Mouse (Mus musculus): ENCODE results near the gene Gm8369. TPM values are rescaled to one million over a fixed set of nuclear protein-coding genes. Genes with fewer than 3 reads are reported as not detected.
"Not testable (repeated sequence)": the region's sequence is repeated elsewhere in the genome, so short reads cannot be mapped to it uniquely, and the experiment has no call there.

Gm8369 gene
- polyA plus RNA-seq, 1 experiment from 2014 or later: not detected

DNA sequence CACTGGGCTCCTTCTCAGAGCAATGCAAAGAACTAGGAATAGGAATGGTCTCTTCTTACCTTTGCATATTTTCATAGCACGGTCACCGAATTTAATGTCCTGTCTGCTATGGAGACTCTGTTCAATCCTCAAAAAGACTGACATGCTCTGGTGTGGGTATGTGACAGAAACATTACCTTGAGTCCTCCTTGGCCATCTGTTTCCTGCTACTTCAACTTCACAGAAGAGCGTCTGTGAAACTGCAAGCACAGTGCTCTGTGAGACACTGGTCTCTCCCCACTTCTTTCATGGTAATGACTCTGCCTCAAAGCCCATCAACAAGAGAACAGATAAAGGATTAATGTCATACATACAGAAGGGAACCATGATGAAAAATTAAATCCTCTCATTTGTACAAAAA is 1.4 kb upstream of the Gm8369 start:
- H3K27ac ChIP-seq: no peak overlapping the region
- H3K9ac ChIP-seq: no peak overlapping the region
- no peaks in the 10 kb centered on the region for H3K27me3 ChIP-seq
- no peaks in the 10 kb centered on the region for H3K4me1 ChIP-seq (replicated peaks)
- WGBS: 69% methylated on average over 3 of the region's 3 CpGs
- H3K36me3 ChIP-seq: no peaks in the 10 kb centered on the region
- no peaks in the 10 kb centered on the region for H3K9me3 ChIP-seq (replicated peaks)
- H3K4me3 ChIP-seq: no peak overlapping the region
- no peak overlapping the region for H3K4me2 ChIP-seq
- no peak for ATAC-seq (replicated peaks; ENCODE audit: insufficient number of reproducible peaks, insufficient read depth, low FRiP score, low read depth)

DNA sequence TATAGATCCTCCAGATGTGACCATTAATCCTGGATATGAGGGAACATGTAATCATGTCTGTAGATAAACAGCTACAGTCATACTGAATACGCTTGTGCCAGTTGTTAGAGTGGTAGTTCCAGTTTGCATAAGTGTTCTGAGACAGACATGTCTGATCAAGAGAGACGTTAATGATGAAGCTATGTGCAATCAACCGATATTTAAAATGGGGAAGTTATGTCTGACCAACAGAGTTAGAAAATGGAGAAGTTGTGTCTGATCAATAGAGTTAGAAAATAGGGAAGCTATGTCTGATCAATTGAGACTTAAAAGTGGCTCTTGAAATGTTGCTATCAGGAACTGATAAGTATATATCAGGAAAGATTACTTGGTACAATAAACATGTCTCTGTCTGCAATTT is 472 bp upstream of the Gm8369 start:
- H3K4me2 ChIP-seq: no peak overlapping the region
- H3K9ac ChIP-seq: no peak overlapping the region
- no peaks in the 10 kb centered on the region for H3K27me3 ChIP-seq
- no peak overlapping the region for H3K27ac ChIP-seq
- H3K4me1 ChIP-seq (replicated peaks): no peaks in the 10 kb centered on the region
- ATAC-seq (replicated peaks; ENCODE audit: insufficient number of reproducible peaks, insufficient read depth, low FRiP score, low read depth): no peak
- H3K4me3 ChIP-seq: no peak overlapping the region
- no peaks in the 10 kb centered on the region for H3K9me3 ChIP-seq (replicated peaks)
- H3K36me3 ChIP-seq: no peaks in the 10 kb centered on the region
- WGBS: 75% methylated on average over 3 of the region's 3 CpGs

DNA sequence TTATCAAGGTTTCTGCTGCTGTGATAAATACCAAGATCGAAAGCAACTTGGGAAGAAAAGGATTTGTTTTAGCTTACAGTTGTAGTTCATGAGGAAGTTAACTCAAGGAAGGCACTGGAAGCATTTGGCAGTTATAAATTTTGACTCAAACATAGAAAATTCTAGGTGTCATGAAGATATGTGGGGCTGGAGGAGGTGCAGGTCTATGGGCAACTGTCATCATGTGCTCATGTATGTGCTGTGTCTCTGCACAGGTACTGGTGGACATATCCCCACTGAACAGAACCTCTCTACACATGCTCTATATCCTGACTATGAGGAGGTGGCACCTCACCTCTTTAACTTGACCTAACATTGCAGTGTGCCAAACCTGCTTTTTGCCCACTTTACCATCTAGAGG is 861 bp downstream of the Gm8369 start:
- Histone ChIP-seq H3K9me3 (replicated peaks) (no peaks in the 10 kb centered on the region), H3K4me3 (no peak overlapping the region), H3K36me3 (no peaks in the 10 kb centered on the region), H3K27me3 (no peaks in the 10 kb centered on the region), H3K4me2 (no peak overlapping the region), H3K27ac (no peak overlapping the region), H3K4me1 (replicated peaks) (no peaks in the 10 kb centered on the region), H3K9ac (no peak overlapping the region)
- WGBS: 70% methylated on average over 1 of the region's 1 CpGs
- ATAC-seq (replicated peaks; ENCODE audit: insufficient number of reproducible peaks, insufficient read depth, low FRiP score, low read depth): no peak

DNA sequence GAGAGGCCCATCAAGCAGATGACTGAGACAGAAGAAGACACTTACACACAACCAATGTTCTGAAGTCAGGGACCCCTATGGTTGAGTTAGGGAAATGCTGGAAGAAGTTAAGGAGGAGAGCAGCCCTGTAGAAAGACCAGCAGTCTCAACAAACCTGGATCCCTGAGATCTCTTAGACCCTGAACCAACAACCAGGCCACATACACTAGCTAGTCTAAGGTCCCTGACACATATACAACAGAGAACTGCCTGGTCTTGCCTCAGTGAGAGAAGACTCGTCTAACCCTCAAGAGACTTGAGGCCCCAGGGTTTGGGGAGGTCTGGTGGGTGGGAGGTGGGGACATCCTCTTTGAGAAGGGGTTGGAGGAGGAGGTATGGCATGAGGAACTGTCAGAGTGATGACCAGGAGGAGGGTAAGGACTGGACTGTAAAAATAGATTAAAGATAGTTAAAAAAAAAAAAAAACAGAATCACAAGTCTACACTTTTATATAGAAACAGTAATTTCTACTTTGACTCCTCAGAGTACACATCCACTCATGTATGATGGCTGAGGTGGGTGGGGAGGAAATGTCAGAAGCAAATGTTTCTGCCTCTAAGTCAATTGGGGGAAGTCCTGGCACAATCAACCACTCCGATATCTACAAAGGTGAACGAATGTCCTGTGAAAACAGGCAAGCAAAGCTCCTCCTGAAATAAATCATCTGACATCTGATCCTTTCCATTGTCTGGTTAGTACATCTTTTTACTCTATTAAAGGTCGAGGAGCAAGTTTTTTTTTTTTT is 5.9 kb downstream of the Gm8369 start:
- Histone ChIP-seq H3K36me3 (no peaks in the 10 kb centered on the region), H3K27me3 (no peaks in the 10 kb centered on the region)
- no peak for ATAC-seq (replicated peaks; ENCODE audit: insufficient number of reproducible peaks, insufficient read depth, low FRiP score, low read depth)

DNA sequence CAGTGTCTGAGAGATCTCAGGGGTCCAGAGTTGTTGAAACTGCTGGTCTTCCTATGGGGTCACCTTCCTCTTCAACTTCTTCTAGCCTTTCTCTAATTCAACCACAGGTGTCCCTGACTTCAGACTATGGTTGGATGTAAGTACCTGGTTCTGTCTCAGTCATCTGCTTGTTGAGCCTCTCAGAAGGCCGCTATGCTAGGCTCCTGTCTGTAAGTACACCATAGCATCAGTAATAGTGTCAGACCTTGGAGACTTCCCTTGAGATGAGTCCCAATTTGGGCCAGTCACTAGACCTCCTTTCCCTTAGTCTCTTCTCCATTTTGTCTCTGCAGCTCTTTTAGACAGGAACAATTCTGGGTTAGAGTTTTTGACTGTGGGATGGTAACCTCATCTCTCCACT is 6.9 kb downstream of the Gm8369 start:
- H3K27me3 ChIP-seq: no peaks in the 10 kb centered on the region
- H3K9me3 ChIP-seq (replicated peaks): no peaks in the 10 kb centered on the region
- H3K4me2 ChIP-seq: no peak overlapping the region
- H3K27ac ChIP-seq: no peak overlapping the region
- H3K4me3 ChIP-seq: no peak overlapping the region
- no peak overlapping the region for H3K9ac ChIP-seq
- no peaks in the 10 kb centered on the region for H3K4me1 ChIP-seq (replicated peaks)
- WGBS: 74% methylated on average over 1 of the region's 1 CpGs
- no peaks in the 10 kb centered on the region for H3K36me3 ChIP-seq
- ATAC-seq (replicated peaks; ENCODE audit: insufficient number of reproducible peaks, insufficient read depth, low FRiP score, low read depth): no peak

More for the DNA sequence above, 5.9 kb downstream of the Gm8369 start:
- H3K4me1 ChIP-seq (replicated peaks): no peaks in the 10 kb centered on the region
- 52% methylated on average over 4 of the region's 4 CpGs for WGBS
- no peak overlapping the region for H3K9ac ChIP-seq
- H3K4me3 ChIP-seq: no peak overlapping the region
- no peak overlapping the region for H3K27ac ChIP-seq
- H3K4me2 ChIP-seq: no peak overlapping the region
- H3K9me3 ChIP-seq (replicated peaks): no peaks in the 10 kb centered on the region

DNA sequence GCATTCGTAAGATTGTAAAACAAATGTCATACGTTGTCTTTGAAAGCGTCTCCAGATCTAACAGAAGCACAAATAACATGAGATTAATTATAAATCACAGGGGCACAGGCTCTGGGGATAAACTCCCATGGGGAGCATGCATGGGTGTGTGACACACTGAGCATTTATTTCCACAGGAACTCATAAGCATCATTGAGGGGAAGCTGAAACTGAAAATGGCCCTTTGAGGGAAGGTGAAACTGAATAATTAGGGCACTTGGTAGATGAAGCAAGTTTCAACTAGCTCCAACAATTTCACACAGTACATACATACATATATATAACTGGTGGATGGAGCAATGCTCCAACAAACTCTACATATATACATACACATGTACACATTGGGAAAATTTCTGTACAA is 8.8 kb downstream of the Gm8369 start:
- Histone ChIP-seq H3K4me2 (no peak overlapping the region), H3K36me3 (no peaks in the 10 kb centered on the region), H3K4me3 (no peak overlapping the region), H3K4me1 (replicated peaks) (no peaks in the 10 kb centered on the region), H3K9me3 (replicated peaks) (no peaks in the 10 kb centered on the region), H3K27me3 (no peaks in the 10 kb centered on the region), H3K27ac (no peak overlapping the region), H3K9ac (no peak overlapping the region)
- ATAC-seq (replicated peaks; ENCODE audit: insufficient number of reproducible peaks, insufficient read depth, low FRiP score, low read depth): no peak
- 72% methylated on average over 3 of the region's 3 CpGs for WGBS

DNA sequence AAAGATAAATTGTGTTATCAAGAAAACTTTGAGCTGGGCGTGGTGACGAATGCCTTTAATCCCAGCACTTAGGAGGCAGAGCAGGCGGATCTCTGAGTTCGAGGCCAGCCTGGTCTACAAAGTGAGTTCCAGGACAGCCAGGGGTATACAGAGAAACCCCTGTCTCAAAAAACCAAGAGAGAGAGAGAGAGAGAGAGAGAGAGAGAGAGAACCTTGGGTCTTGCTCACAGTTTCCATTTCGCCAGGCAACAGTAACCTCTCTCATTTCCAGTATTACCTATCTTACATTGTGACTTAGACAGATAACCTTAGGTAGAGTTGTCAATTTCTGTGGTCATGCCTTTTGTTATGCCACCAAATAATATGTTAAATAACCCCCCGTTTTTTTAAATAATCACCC is 10.6 kb downstream of the Gm8369 start:
- WGBS: 68% methylated on average over 6 of the region's 6 CpGs
- Histone ChIP-seq H3K36me3 (no peaks in the 10 kb centered on the region), H3K9me3 (replicated peaks) (no peaks in the 10 kb centered on the region), H3K4me2 (no peak overlapping the region), H3K4me1 (replicated peaks) (no peaks in the 10 kb centered on the region), H3K27me3 (no peaks in the 10 kb centered on the region), H3K9ac (no peak overlapping the region), H3K4me3 (no peak overlapping the region), H3K27ac (no peak overlapping the region)
- no peak for ATAC-seq (replicated peaks; ENCODE audit: insufficient number of reproducible peaks, insufficient read depth, low FRiP score, low read depth)

DNA sequence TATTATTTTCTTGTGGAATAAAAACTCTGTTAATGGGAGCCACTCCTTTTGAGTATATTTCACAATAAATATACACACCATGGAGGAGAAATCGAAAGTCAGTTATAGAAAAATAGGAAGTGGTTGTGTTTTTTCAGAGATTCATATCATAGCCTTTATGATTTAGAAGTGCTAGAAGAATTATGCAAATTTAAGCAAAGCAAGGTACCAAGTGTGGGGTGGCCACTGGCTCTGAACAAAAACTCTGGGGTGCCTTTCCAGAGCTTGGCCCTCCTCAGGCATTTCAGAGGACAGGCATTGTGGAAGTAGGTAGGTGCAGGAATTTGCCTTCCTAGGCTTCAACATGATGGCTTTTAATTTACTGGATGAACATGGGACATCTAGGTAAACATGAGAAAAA is 11.6 kb downstream of the Gm8369 start:
- not testable (repeated sequence) for H3K36me3 ChIP-seq; H3K4me3 ChIP-seq; H3K27ac ChIP-seq; ATAC-seq (replicated peaks; ENCODE audit: insufficient number of reproducible peaks, insufficient read depth, low FRiP score, low read depth); H3K27me3 ChIP-seq; H3K9ac ChIP-seq; H3K9me3 ChIP-seq (replicated peaks); H3K4me1 ChIP-seq (replicated peaks); H3K4me2 ChIP-seq
- 71% methylated on average over 1 of the region's 1 CpGs for WGBS

DNA sequence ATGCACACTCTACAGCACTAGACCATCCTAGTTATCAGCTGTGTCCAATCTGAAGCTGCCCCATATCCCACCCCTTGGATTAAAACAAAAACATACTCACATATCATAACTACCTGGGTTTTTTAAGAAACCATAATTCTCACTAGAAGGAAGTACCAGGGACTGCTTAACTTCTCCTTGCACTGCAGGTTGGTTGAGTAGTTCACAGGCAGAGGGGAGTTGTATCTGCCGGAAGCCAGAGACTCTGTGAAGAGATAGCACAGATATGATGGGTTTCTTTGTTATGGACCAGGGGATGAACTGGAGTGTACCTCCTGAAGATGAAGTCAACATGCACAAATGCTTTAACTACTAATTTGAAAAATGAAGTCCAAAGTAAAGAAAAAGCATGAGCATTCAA is 15.1 kb downstream of the Gm8369 start:
- Histone ChIP-seq H3K4me1 (replicated peaks) (no peaks in the 10 kb centered on the region), H3K36me3 (no peaks in the 10 kb centered on the region), H3K27ac (no peak overlapping the region), H3K4me2 (no peak overlapping the region), H3K9me3 (replicated peaks) (no peaks in the 10 kb centered on the region), H3K4me3 (no peak overlapping the region), H3K9ac (no peak overlapping the region), H3K27me3 (no peaks in the 10 kb centered on the region)
- WGBS: 76% methylated on average over 1 of the region's 1 CpGs
- no peak for ATAC-seq (replicated peaks; ENCODE audit: insufficient number of reproducible peaks, insufficient read depth, low FRiP score, low read depth)

DNA sequence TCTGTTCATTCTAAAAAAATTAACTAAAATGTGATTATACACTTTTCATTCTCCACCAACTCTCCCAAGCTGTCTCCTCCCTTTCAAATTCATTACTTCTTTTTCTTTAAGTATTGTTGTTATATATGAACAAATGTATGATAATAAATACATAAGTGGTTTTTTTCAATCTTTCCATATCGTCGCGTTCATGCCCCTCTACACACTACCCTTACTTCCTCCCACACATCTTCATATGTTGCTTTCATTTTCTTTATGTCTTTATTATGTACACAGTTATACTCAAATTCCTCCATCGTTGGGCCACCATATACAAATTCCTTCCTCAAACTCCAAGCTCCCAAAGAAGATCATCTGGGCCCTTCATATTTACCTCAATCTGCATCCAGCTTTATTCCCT is 15.6 kb downstream of the Gm8369 start:
- no peaks in the 10 kb centered on the region for H3K27me3 ChIP-seq
- no peaks in the 10 kb centered on the region for H3K4me1 ChIP-seq (replicated peaks)
- H3K27ac ChIP-seq: no peak overlapping the region
- no peak overlapping the region for H3K4me2 ChIP-seq
- no peak for ATAC-seq (replicated peaks; ENCODE audit: insufficient number of reproducible peaks, insufficient read depth, low FRiP score, low read depth)
- 85% methylated on average over 4 of the region's 4 CpGs for WGBS
- no peaks in the 10 kb centered on the region for H3K9me3 ChIP-seq (replicated peaks)
- H3K9ac ChIP-seq: no peak overlapping the region
- H3K4me3 ChIP-seq: no peak overlapping the region
- H3K36me3 ChIP-seq: no peaks in the 10 kb centered on the region

DNA sequence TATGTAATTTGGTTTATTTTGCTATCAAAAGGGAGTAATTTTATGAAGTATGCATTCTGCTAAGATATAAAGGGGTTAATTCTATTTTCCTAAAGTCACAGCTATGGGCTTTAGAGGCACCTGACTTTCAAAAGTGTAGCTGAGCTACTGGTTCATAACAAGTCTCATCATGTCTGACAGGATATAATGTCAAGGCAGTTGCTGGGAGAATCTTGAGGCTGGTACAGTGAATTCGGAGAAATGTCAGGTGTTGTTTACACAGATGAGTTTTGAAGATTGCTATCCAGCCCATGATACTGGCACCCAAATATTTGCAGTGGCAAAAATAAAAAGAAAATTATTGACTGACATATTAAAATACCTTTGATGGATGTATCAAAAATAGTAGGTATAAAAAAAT is 19.1 kb downstream of the Gm8369 start:
- Histone ChIP-seq H3K27me3 (no peaks in the 10 kb centered on the region), H3K9ac (no peak overlapping the region), H3K4me1 (replicated peaks) (no peaks in the 10 kb centered on the region), H3K4me3 (no peak overlapping the region), H3K27ac (no peak overlapping the region), H3K4me2 (no peak overlapping the region), H3K36me3 (no peaks in the 10 kb centered on the region), H3K9me3 (replicated peaks) (no peaks in the 10 kb centered on the region)
- ATAC-seq (replicated peaks; ENCODE audit: insufficient number of reproducible peaks, insufficient read depth, low FRiP score, low read depth): no peak
- 64% methylated on average over 1 of the region's 1 CpGs for WGBS

DNA sequence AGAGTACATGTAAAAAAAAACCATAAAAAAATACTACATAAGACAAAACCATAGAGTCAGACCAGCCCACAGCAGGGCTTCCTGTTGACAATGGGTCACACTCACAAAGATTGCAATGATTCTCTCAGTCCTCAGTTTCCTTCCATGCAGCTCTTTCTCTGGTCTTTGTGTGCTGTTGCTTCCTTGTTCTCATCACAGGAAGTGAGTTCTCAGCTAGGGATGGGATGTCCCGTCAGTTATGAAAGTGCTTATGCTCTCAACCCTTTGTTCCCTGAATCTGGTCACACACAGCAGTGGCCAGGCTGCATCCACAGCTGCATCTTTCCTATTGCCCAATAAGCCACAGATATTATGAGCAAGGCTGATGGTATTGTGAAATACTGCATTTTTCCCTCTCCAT is 27.7 kb downstream of the Gm8369 start:
- Histone ChIP-seq H3K36me3 (no peaks in the 10 kb centered on the region), H3K4me3 (no peak overlapping the region), H3K4me2 (no peak overlapping the region), H3K9ac (no peak overlapping the region), H3K27ac (no peak overlapping the region), H3K4me1 (replicated peaks) (no peaks in the 10 kb centered on the region), H3K9me3 (replicated peaks) (no peaks in the 10 kb centered on the region), H3K27me3 (no peaks in the 10 kb centered on the region)
- WGBS: 45% methylated on average over 1 of the region's 1 CpGs
- no peak for ATAC-seq (replicated peaks; ENCODE audit: insufficient number of reproducible peaks, insufficient read depth, low FRiP score, low read depth)
